Mouse (Mus musculus) heart, embryonic 10.5 days (tissue): ENCODE measurements around the gene Slc22a13. TPM values are rescaled to one million over a fixed set of nuclear protein-coding genes. Genes with fewer than 3 reads are reported as not detected.
"Not testable (repeated sequence)": the region's sequence is repeated elsewhere in the genome, so short reads cannot be mapped to it uniquely, and the experiment has no call there.

Experiments used
- DNase-seq: peaks from one replicate; pipeline ENCODE4 v3.0.0-alpha.2; 2017; ENCODE audit warnings: low spot score
- H3K27ac ChIP-seq: fragments of 300-500 bp; sonication (generic); 2 replicates; pipeline ENCODE4 v1.5.1; 2016; ENCODE audit warnings: mild to moderate bottlenecking
- H3K27me3 ChIP-seq: fragments of 300-500 bp; sonication (generic); 2 replicates; pipeline ENCODE4 v1.6.1; 2016; ENCODE audit warnings: mild to moderate bottlenecking; ENCODE audit not compliant: poor library complexity, insufficient read depth, severe bottlenecking
- H3K36me3 ChIP-seq: fragments of 300-500 bp; sonication (generic); 2 replicates; pipeline ENCODE4 v1.6.1; 2016; ENCODE audit warnings: mild to moderate bottlenecking, moderate library complexity
- H3K4me1 ChIP-seq: fragments of 300-500 bp; sonication (generic); 2 replicates; pipeline ENCODE4 v1.6.1; 2016; ENCODE audit warnings: mild to moderate bottlenecking
- H3K4me3 ChIP-seq: fragments of 300-500 bp; sonication (generic); 2 replicates; pipeline ENCODE4 v1.5.1; 2016; ENCODE audit warnings: mild to moderate bottlenecking, moderate library complexity
- H3K9me3 ChIP-seq: fragments of 300-500 bp; sonication (generic); 2 replicates; pipeline ENCODE4 v1.6.1; 2016; ENCODE audit warnings: mild to moderate bottlenecking, moderate library complexity
- WGBS: fragments of 180-500 bp; shearing (Covaris S2); methylation state at CpG from one replicate; pipeline ENCODE4 v1.1.7; 2016; 5-methylcytosine and 5-hydroxymethylcytosine counted together
- polyA plus RNA-seq: library from polyadenylated mRNA; unstranded; fragments of >200 nt; fragmentation: Nextera tagmentation; extraction: Ambion mirVana; gene quantifications from 2 replicates; pipeline ENCODE4 v1.2.1, GENCODE M21; 2016

Slc22a13 gene
- polyA plus RNA-seq, 1 experiment from 2014 or later = not detected

- Histone ChIP-seq H3K4me1 (peaks cover 3% of the 10 kb centered on the region; the same call in 1 of the 2 replicates), H3K27ac (no peak overlapping the region), H3K36me3 (peaks cover 5% of the 10 kb centered on the region; the same call in 1 of the 2 replicates), H3K9me3 (no peaks in the 10 kb centered on the region), H3K4me3 (no peak overlapping the region), H3K27me3 (no peaks in the 10 kb centered on the region)
- 32% methylated on average over 2 of the region's 2 CpGs for WGBS
- no peak for DNase-seq
These were observed 21.9 kb upstream of the Slc22a13 start for GRCm38 (mm10) chr9:119230829-119231228.

DNA sequence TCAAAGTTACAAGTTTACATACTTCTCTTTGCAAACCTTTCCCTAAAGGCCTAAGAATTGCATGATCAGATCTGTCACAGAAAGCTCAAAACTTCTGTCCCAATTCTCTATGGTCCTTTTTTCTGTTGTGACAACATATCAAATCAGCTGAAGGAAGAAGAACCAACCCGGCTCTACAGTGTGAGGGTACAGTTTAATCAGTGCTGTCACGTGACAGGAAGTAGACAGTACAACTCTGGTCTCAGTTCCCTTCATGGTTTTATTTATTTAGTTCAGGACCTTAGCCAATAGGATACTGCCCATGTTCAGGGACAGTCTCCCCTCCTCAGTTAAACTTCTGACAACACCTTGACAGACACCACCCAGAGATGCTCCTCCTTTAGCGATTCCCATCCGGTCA is 11.4 kb upstream of the Slc22a13 start:
- H3K4me1 ChIP-seq = no peaks in the 10 kb centered on the region
- DNase-seq = no peak
- H3K4me3 ChIP-seq = no peak overlapping the region
- H3K36me3 ChIP-seq = peaks cover 40% of the 10 kb centered on the region
- no peak overlapping the region for H3K27ac ChIP-seq
- WGBS = 77% methylated on average over 4 of the region's 4 CpGs
- H3K27me3 ChIP-seq = no peaks in the 10 kb centered on the region
- no peaks in the 10 kb centered on the region for H3K9me3 ChIP-seq

DNA sequence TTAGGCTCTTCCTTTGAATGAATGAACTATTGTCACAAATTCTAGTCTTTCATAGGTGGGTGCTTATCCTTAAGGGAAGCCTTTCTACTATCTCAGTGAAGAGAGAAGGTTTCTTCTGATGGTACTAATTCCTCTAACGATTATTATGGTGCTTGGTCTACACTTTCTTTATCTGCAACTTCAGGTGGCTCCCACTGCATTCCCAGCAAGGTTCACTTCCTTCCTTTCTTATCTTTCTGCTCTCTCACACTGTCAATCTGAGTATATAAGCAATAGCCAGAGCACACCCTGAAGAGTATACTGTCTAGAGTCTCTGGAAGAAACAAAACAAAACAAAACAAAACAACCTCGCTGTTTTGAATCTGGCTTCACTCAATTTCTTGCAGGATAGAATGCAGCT is 10.8 kb upstream of the Slc22a13 start:
- H3K4me1 ChIP-seq = no peaks in the 10 kb centered on the region
- H3K36me3 ChIP-seq = peaks cover 37% of the 10 kb centered on the region
- DNase-seq = no peak
- no peaks in the 10 kb centered on the region for H3K9me3 ChIP-seq
- H3K27ac ChIP-seq = no peak overlapping the region
- no peaks in the 10 kb centered on the region for H3K27me3 ChIP-seq
- no peak overlapping the region for H3K4me3 ChIP-seq
- WGBS = 62% methylated on average over 2 of the region's 2 CpGs

DNA sequence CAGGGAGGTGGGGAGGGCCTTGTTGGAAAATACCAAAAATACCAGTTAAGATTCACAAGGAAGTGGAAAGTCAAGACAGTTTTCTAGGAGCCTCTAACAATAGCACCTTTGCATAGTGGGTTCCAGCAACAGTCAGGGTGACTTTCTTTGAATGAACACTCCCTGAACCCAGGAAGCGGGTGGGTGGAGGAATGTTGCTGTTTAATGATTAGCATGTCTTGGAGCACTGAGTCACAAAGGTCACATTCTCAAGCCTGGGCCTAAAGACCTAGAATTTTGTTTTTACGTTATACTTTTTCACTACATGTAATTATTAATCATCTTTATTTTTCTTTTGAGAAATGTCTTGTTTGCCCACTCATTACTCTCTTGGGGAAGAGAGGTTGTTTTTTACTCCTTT is 6.4 kb upstream of the Slc22a13 start:
- not testable (repeated sequence) for H3K9me3 ChIP-seq, H3K27ac ChIP-seq, H3K4me3 ChIP-seq, H3K4me1 ChIP-seq, DNase-seq, H3K27me3 ChIP-seq
- peaks cover 16% of the 10 kb centered on the region for H3K36me3 ChIP-seq
- 90% methylated on average over 2 of the region's 2 CpGs for WGBS

- H3K9me3 ChIP-seq = no peaks in the 10 kb centered on the region
- no peaks in the 10 kb centered on the region for H3K27me3 ChIP-seq
- no peak overlapping the region for H3K4me3 ChIP-seq
- H3K4me1 ChIP-seq = no peaks in the 10 kb centered on the region
- 92% methylated on average over 6 of the region's 6 CpGs for WGBS
- no peak overlapping the region for H3K27ac ChIP-seq
- peaks cover 16% of the 10 kb centered on the region for H3K36me3 ChIP-seq
- no peak for DNase-seq
These were observed 5.7 kb upstream of the Slc22a13 start for GRCm38 (mm10) chr9:119214601-119215000.

DNA sequence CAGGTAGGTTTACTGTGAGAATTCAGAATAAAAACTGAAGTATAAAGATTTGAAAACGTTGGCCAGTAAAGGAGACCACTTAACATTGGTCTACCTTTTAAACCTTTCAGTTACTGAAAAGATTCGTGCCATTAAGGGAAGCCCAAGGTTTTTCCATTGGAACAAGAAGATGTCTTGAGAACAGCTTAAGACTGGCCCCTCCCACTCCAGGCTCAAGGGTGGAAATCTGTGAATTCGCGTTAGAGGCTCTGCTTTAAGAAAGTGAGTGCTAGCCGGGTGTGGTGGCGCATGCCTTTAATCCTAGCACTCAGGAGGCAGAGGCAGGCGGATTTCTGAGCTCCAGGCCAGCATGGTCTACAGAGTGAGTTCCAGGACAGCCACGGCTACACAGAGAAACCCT is 4.1 kb upstream of the Slc22a13 start:
- 67% methylated on average over 8 of the region's 8 CpGs for WGBS

GRCm38 (mm10) chr9:119207113-119207512 is 1.8 kb downstream of the Slc22a13 start:
- H3K9me3 ChIP-seq = no peaks in the 10 kb centered on the region
- WGBS = 73% methylated on average over 4 of the region's 4 CpGs
- no peak overlapping the region for H3K27ac ChIP-seq
- no peak for DNase-seq
- no peak overlapping the region for H3K4me3 ChIP-seq
- no peaks in the 10 kb centered on the region for H3K4me1 ChIP-seq
- no peaks in the 10 kb centered on the region for H3K36me3 ChIP-seq
- no peaks in the 10 kb centered on the region for H3K27me3 ChIP-seq

More for the DNA sequence above, 4.1 kb upstream of the Slc22a13 start:
- Histone ChIP-seq H3K27me3 (no peaks in the 10 kb centered on the region), H3K4me3 (no peak overlapping the region), H3K36me3 (peaks cover 11% of the 10 kb centered on the region), H3K9me3 (no peaks in the 10 kb centered on the region), H3K4me1 (no peaks in the 10 kb centered on the region), H3K27ac (no peak overlapping the region)
- DNase-seq = no peak

- no peak for DNase-seq
- H3K27ac ChIP-seq = no peak overlapping the region
- no peaks in the 10 kb centered on the region for H3K4me1 ChIP-seq
- H3K4me3 ChIP-seq = no peak overlapping the region
- WGBS = 75% methylated on average over 2 of the region's 2 CpGs
- no peaks in the 10 kb centered on the region for H3K9me3 ChIP-seq
- no peaks in the 10 kb centered on the region for H3K36me3 ChIP-seq
- no peaks in the 10 kb centered on the region for H3K27me3 ChIP-seq
These were observed 2.2 kb downstream of the Slc22a13 start for GRCm38 (mm10) chr9:119206666-119207065.

DNA sequence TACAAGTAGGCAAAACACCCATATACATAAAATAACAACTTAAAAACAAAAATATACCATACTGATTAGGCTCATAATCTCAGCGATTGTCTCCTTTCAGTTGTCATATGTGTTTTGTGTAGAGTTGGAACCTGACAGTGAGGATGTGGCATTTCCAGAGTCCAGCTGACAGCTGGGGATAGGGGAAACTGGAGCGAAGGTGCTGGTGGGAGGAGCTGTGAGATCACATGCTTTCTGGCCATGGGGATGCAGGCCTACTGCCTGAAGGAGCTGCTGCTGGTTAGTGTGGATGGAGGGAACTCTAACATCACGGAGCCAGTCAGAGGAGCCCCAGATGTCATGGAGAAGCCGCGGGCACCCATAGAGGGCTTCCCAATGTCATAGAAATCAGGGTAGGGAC is 3.1 kb downstream of the Slc22a13 start:
- H3K36me3 ChIP-seq = no peaks in the 10 kb centered on the region
- DNase-seq = no peak
- H3K27ac ChIP-seq = no peak overlapping the region
- no peaks in the 10 kb centered on the region for H3K9me3 ChIP-seq
- H3K4me1 ChIP-seq = no peaks in the 10 kb centered on the region
- H3K4me3 ChIP-seq = no peak overlapping the region
- H3K27me3 ChIP-seq = no peaks in the 10 kb centered on the region
- WGBS = 82% methylated on average over 5 of the region's 5 CpGs

DNA sequence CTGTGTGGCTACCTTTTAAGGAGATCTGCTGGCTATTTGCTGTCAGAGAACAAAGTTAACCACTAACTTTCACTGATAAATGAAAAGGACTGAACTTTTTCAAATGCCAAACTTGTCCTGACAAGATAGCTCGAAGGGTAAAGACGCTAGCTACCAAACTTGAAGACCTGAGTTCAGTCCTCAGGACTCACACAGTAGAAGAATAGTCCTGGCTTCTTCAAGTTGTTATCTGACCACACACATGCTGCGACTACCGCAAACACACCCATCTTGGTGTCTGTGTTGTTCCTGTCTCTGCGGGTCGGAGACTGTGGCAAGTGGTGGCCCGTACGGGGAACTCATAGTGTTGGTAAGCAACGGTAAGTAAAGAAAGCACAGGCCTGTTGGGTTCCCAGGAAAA is 5.3 kb downstream of the Slc22a13 start:
- no peaks in the 10 kb centered on the region for H3K36me3 ChIP-seq
- no peak overlapping the region for H3K27ac ChIP-seq
- DNase-seq = no peak
- 89% methylated on average over 9 of the region's 9 CpGs for WGBS
- no peaks in the 10 kb centered on the region for H3K9me3 ChIP-seq
- H3K4me3 ChIP-seq = no peak overlapping the region
- H3K27me3 ChIP-seq = no peaks in the 10 kb centered on the region
- H3K4me1 ChIP-seq = no peaks in the 10 kb centered on the region

GRCm38 (mm10) chr9:119201653-119202052 is 7.2 kb downstream of the Slc22a13 start:
- no peak overlapping the region for H3K27ac ChIP-seq
- H3K36me3 ChIP-seq = no peaks in the 10 kb centered on the region
- DNase-seq = no peak
- no peaks in the 10 kb centered on the region for H3K9me3 ChIP-seq
- no peak overlapping the region for H3K4me3 ChIP-seq
- WGBS = 85% methylated on average over 5 of the region's 5 CpGs
- H3K27me3 ChIP-seq = no peaks in the 10 kb centered on the region
- no peaks in the 10 kb centered on the region for H3K4me1 ChIP-seq

- 84% methylated on average over 10 of the region's 10 CpGs for WGBS
- Histone ChIP-seq H3K4me1 (no peaks in the 10 kb centered on the region), H3K4me3 (no peak overlapping the region), H3K36me3 (no peaks in the 10 kb centered on the region), H3K27me3 (no peaks in the 10 kb centered on the region), H3K27ac (no peak overlapping the region), H3K9me3 (no peaks in the 10 kb centered on the region)
- DNase-seq = no peak
These were observed 9.6 kb downstream of the Slc22a13 start for GRCm38 (mm10) chr9:119199151-119199861.

DNA sequence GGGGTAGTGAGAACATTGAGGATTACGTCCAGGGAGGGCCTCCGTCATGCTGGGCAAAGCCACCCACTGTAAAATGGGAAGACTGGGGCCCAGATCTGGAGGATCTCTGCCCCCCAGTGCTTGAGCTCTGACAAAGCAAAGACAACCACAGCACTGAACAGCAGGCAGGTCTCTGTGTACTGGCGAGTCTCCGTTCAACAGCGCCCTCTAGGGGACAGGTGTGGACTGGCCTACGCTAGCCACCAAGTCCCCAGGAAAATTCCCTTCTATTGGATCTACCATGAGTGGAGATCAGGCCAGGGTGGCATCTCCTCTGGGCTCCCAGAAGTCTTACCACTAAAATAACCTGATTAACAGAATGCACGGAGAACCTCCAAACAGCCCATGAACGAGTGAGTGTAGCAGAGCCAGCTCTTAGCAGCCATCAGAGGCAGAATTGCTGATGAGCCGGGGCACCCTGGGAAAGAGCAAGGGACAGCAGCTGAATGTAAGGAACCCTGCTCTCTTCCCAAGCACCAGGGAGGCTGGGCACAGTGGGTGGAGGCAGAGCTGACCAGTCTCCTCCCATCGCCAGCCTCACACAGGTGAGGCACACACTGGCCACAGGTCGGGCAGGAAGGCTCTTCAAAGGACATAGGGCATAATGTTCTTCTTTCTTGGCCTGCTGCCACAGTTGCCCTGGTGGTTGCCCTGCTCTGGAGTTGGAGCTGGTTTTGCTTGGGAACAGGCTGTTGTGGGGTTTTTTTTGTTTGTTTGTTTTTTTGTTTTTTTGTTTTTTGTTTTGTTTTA is 16.5 kb downstream of the Slc22a13 start:
- 33% methylated on average over 11 of the region's 11 CpGs for WGBS
- Histone ChIP-seq H3K4me1 (no peaks in the 10 kb centered on the region), H3K27me3 (no peaks in the 10 kb centered on the region)

More for the DNA sequence above, 16.5 kb downstream of the Slc22a13 start:
- Histone ChIP-seq H3K36me3 (no peaks in the 10 kb centered on the region), H3K4me3 (no peak overlapping the region), H3K27ac (no peak overlapping the region), H3K9me3 (no peaks in the 10 kb centered on the region)
- no peak for DNase-seq
